Mouse (Mus musculus): ENCODE data around the gene Dmpk. TPM values are rescaled to one million over a fixed set of nuclear protein-coding genes. Genes with fewer than 3 reads are reported as not detected.

Gene Dmpk
- polyA plus RNA-seq, 1 experiment from 2014 or later = 10.2 TPM

DNA sequence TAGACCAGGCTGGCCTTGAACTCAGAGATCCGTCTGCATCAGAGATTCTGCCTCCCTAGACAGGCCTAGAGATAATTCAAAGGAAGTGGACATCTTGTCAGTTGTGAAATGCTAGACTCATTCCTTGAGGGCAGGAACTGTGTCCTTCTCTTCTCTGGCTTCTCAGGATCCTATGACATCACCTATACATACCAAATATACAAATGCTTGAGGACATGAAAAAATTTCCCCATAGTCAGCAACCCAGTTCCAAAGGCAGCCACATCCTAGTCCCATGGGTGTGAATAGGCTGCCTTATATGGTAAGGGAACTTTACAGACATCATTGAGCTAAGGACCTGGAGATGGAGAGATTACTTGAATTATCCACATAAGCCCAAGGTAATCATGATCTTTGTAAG, 25.9 kb downstream of the Dmpk start:
- no peak for DNase-seq (ENCODE audit: low spot score)
- Histone ChIP-seq H3K4me3 (no peak overlapping the region), H3K27me3 (ENCODE audit: insufficient read depth, poor library complexity, severe bottlenecking) (no peaks in the 10 kb centered on the region), H3K4me1 (replicated peaks) (no peaks in the 10 kb centered on the region), H3K9me3 (no peaks in the 10 kb centered on the region), H3K27ac (no peak overlapping the region), H3K36me3 (no peaks in the 10 kb centered on the region)
- 83% methylated on average over 1 of the region's 1 CpGs for WGBS

DNA sequence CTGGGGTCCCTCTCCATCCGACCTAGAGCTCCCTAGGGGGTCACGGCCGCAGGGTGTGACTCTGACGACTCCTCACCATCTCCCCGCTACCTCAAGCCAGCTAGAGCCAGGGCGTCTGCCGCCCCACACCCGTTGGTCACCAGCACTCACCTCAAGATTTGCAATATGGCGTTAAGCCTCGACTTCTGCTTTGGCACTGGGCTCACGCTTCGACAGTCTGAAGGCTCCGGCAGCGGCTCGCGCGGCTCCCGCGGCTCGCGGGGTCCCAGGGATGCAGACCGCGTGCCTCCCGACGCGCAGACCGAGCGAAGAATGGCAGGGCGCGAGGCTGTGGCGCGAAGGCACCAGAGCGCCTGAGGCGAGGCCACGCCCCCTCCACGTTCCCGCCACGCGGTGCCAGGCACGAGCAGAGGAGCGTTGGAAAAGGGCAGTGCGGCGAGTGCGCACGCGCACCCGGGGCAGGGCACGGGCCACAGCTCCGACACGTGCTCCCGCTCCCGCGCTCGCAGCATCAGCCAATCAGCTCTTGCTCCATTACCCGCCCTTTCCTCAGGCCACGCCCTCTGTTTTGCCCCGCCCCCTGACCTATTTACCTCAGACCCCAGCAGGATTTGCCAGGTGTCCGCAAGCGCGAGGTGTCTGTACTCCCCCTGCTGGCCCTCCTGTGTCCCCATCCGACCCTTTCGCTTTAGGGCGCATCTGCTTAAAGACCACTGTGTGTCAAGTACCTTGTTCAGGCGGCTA, 34.6 kb downstream of the Dmpk start, which contains the start of gene Gm4969:
Gm4969 (minus strand) TSS at position 341 of the 744 bp plus-strand sequence.
- H3K9me3 ChIP-seq = peaks cover 15% of the 10 kb centered on the region
- H3K27ac ChIP-seq = peak within 1 kb of the TSS; percentile 66; the same call in 1 of the 2 replicates
- H3K4me1 ChIP-seq (replicated peaks) = peaks cover 23% of the 10 kb centered on the region
- peaks cover 10% of the 10 kb centered on the region for H3K27me3 ChIP-seq (ENCODE audit: insufficient read depth, poor library complexity, severe bottlenecking)
- peaks cover 6% of the 10 kb centered on the region; the same call in 1 of the 2 replicates for H3K36me3 ChIP-seq
- WGBS = 21% methylated on average over 64 of the region's 64 CpGs
- peak within 1 kb of the TSS; percentile 41 for H3K4me3 ChIP-seq
- DNase-seq (ENCODE audit: low spot score) = peak; percentile 67

- peak; percentile 8 for DNase-seq (ENCODE audit: low spot score)
- H3K27me3 ChIP-seq (ENCODE audit: insufficient read depth, poor library complexity, severe bottlenecking) = peaks cover 10% of the 10 kb centered on the region
- peaks cover 23% of the 10 kb centered on the region for H3K4me1 ChIP-seq (replicated peaks)
- peak overlapping the region; percentile 68; the same call in 1 of the 2 replicates for H3K4me3 ChIP-seq
- H3K27ac ChIP-seq = no peak overlapping the region
- peaks cover 15% of the 10 kb centered on the region for H3K9me3 ChIP-seq
- 91% methylated on average over 8 of the region's 8 CpGs for WGBS
- peaks cover 6% of the 10 kb centered on the region; the same call in 1 of the 2 replicates for H3K36me3 ChIP-seq
Observed at GRCm38 (mm10) chr7:19119083-19119482, 35.4 kb downstream of the Dmpk start.

DNA sequence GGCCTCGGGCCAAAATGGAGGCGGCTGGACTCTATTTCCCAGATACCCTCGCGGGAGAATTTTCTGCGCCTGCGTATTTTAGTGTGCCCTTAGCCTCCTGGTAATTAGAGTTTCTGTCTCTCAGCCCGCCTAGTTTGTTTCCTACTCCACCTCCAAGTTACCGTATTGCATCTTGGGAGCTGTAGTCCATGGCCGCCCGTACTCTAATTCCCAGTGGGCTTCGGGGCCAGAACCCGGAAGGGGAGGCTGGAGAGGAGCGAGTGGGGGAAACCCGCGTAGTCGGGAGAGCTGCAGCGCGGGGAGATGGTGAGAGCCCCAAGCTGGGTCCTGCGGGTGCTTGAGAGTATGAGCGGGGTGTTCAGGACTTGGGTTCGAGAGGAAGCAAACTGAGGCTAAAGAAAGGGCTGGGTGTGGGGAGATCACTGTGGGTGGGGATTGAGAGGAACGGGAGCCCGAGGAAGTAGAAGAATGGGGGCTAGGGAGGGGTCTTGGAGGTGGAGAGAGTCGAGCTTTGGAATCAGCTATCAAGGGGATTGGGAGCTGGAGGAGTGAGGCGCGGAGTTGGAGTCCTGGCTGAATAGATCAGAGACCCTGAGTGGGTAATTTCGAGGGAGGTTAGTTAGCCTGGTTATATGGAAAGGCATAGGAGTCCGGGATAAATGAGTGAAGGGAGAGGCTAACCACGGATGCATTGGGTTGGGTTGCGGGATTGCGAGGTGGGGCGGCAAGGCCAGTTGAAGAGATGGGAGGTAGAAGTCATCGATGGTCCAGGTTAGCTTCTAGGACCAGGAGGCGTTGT, 36.2 kb downstream of the Dmpk start, which contains the start of gene Fbxo46:
Fbxo46 (plus strand) TSS at position 229 of the 799 bp plus-strand sequence.
- Histone ChIP-seq H3K36me3 (peaks cover 6% of the 10 kb centered on the region; the same call in 1 of the 2 replicates), H3K27me3 (ENCODE audit: insufficient read depth, poor library complexity, severe bottlenecking) (peaks cover 10% of the 10 kb centered on the region), H3K9me3 (peaks cover 15% of the 10 kb centered on the region), H3K4me3 (peak within 1 kb of the TSS; percentile 68), H3K27ac (peak within 1 kb of the TSS; percentile 88), H3K4me1 (replicated peaks) (peaks cover 23% of the 10 kb centered on the region)
- WGBS = 3% methylated on average over 34 of the region's 34 CpGs
- peak; percentile 92 for DNase-seq (ENCODE audit: low spot score)

GRCm38 (mm10) chr7:19121686-19122085, 38.0 kb downstream of the Dmpk start:
- Histone ChIP-seq H3K4me3 (no peak overlapping the region), H3K27ac (no peak overlapping the region), H3K36me3 (peaks cover 15% of the 10 kb centered on the region; the same call in 1 of the 2 replicates), H3K9me3 (peaks cover 12% of the 10 kb centered on the region), H3K27me3 (ENCODE audit: insufficient read depth, poor library complexity, severe bottlenecking) (peaks cover 10% of the 10 kb centered on the region), H3K4me1 (replicated peaks) (peaks cover 23% of the 10 kb centered on the region)
- 91% methylated on average over 4 of the region's 4 CpGs for WGBS
- no peak for DNase-seq (ENCODE audit: low spot score)

DNA sequence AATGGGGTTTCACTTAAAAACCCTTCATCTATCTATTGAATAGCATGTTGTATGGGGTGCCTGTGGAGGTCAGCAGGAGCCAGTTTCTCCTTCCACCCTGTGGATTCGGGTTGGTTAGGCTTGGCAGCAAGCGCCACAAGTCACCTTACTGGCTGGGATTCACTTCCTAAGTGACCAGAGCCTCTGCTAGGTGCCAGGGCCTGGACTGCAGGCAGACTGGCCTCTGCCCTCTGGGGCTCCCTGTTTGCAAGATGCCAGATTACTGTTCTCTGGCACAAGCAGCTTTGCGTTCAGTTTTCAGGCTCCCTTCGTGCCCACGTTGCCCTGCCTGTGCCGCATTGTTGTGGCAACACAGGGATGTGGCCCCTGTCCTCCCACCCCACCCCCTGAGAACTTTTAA, 41.1 kb downstream of the Dmpk start:
- Histone ChIP-seq H3K9me3 (no peaks in the 10 kb centered on the region), H3K4me3 (no peak overlapping the region), H3K4me1 (replicated peaks) (peaks cover 15% of the 10 kb centered on the region), H3K27ac (no peak overlapping the region), H3K27me3 (ENCODE audit: insufficient read depth, poor library complexity, severe bottlenecking) (no peaks in the 10 kb centered on the region), H3K36me3 (peaks cover 34% of the 10 kb centered on the region)
- no peak for DNase-seq (ENCODE audit: low spot score)
- WGBS = 89% methylated on average over 6 of the region's 6 CpGs

- Histone ChIP-seq H3K4me1 (replicated peaks) (peaks cover 17% of the 10 kb centered on the region), H3K9me3 (no peaks in the 10 kb centered on the region), H3K27me3 (ENCODE audit: insufficient read depth, poor library complexity, severe bottlenecking) (no peaks in the 10 kb centered on the region), H3K36me3 (peaks cover 32% of the 10 kb centered on the region; the same call in 1 of the 2 replicates), H3K4me3 (no peak overlapping the region), H3K27ac (no peak overlapping the region)
- 95% methylated on average over 5 of the region's 5 CpGs for WGBS
- DNase-seq (ENCODE audit: low spot score) = no peak
Observed at GRCm38 (mm10) chr7:19127744-19128143, 44.1 kb downstream of the Dmpk start.

GRCm38 (mm10) chr7:19129396-19129795, 45.7 kb downstream of the Dmpk start:
- Histone ChIP-seq H3K4me1 (replicated peaks) (peaks cover 17% of the 10 kb centered on the region), H3K36me3 (peaks cover 37% of the 10 kb centered on the region), H3K27ac (no peak overlapping the region), H3K4me3 (no peak overlapping the region), H3K9me3 (no peaks in the 10 kb centered on the region), H3K27me3 (ENCODE audit: insufficient read depth, poor library complexity, severe bottlenecking) (no peaks in the 10 kb centered on the region)
- no peak for DNase-seq (ENCODE audit: low spot score)
- WGBS = 94% methylated on average over 5 of the region's 5 CpGs

- Histone ChIP-seq H3K36me3 (peaks cover 50% of the 10 kb centered on the region), H3K9me3 (no peaks in the 10 kb centered on the region), H3K4me3 (peak overlapping the region; percentile 53), H3K27ac (peak overlapping the region; percentile 89), H3K4me1 (replicated peaks) (peaks cover 17% of the 10 kb centered on the region), H3K27me3 (ENCODE audit: insufficient read depth, poor library complexity, severe bottlenecking) (no peaks in the 10 kb centered on the region)
- DNase-seq (ENCODE audit: low spot score) = no peak
- 35% methylated on average over 4 of the region's 4 CpGs for WGBS
Observed at GRCm38 (mm10) chr7:19130657-19131056, 47.0 kb downstream of the Dmpk start.

DNA sequence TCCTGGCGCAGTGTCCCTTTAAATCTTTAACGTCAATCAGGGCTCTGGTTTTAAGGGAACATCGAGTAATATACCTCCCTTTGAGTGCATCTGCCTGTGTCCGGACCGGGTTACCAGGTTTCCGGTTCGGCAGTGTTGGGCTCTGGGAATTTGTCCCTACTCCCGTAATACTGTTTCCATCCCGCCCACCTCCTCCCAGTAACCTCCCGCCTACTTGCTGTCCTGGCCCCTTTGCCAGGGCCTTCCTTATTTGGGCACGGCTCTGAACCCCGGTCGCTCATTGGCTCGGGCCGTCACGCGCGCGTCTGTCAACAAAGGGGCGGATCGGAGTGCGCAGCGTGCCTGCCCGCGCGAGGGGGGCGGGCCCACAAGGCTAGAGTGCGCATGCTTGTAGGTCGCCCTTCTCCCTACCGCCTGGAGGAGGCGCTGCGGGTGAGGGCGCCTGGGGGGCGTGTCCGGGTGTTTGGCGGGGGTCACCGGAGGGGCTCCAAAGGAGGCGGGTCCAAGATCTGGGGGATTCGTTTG, 47.7 kb downstream of the Dmpk start:
- H3K36me3 ChIP-seq = peaks cover 52% of the 10 kb centered on the region
- whole genome bisulfite sequencing = under 1% methylated on average over 39 of the region's 39 CpGs
- peak; percentile 99 for DNase-seq (ENCODE audit: low spot score)
- no peaks in the 10 kb centered on the region; the same call in 1 of the 2 replicates for H3K9me3 ChIP-seq
- H3K27ac ChIP-seq = peak overlapping the region; percentile 89
- H3K4me1 ChIP-seq (replicated peaks) = peaks cover 17% of the 10 kb centered on the region
- no peaks in the 10 kb centered on the region for H3K27me3 ChIP-seq (ENCODE audit: insufficient read depth, poor library complexity, severe bottlenecking)
- H3K4me3 ChIP-seq = peak overlapping the region; percentile 53

GRCm38 (mm10) chr7:19136168-19136567, 52.5 kb downstream of the Dmpk start:
- no peak for DNase-seq (ENCODE audit: low spot score)
- H3K27me3 ChIP-seq (ENCODE audit: insufficient read depth, poor library complexity, severe bottlenecking) = no peaks in the 10 kb centered on the region
- H3K9me3 ChIP-seq = no peaks in the 10 kb centered on the region; the same call in 1 of the 2 replicates
- H3K4me3 ChIP-seq = no peak overlapping the region
- 94% methylated on average over 13 of the region's 13 CpGs for WGBS
- peaks cover 73% of the 10 kb centered on the region for H3K36me3 ChIP-seq
- H3K27ac ChIP-seq = no peak overlapping the region
- H3K4me1 ChIP-seq (replicated peaks) = peaks cover 9% of the 10 kb centered on the region

GRCm38 (mm10) chr7:19136673-19137334, 53.2 kb downstream of the Dmpk start:
- DNase-seq (ENCODE audit: low spot score) = no peak
- peaks cover 77% of the 10 kb centered on the region for H3K36me3 ChIP-seq
- no peaks in the 10 kb centered on the region; the same call in 1 of the 2 replicates for H3K9me3 ChIP-seq
- H3K27ac ChIP-seq = no peak overlapping the region
- peaks cover 3% of the 10 kb centered on the region for H3K4me1 ChIP-seq (replicated peaks)
- WGBS = 93% methylated on average over 38 of the region's 38 CpGs
- H3K4me3 ChIP-seq = no peak overlapping the region
- no peaks in the 10 kb centered on the region for H3K27me3 ChIP-seq (ENCODE audit: insufficient read depth, poor library complexity, severe bottlenecking)

All from hindbrain, embryonic 10.5 days (tissue).